Mouse (Mus musculus) regulatory T cell (primary cell): ENCODE data around the gene Rpl22.

Experiments used
- in situ Hi-C: fragments of 300-600 bp; cut with MboI, MseI; formaldehyde crosslinking; loops from one replicate; pipeline ENCODE4 v1.15.1; 2025; ENCODE audit warnings: high pct_unique_total_duplicates

Rpl22 gene

DNA sequence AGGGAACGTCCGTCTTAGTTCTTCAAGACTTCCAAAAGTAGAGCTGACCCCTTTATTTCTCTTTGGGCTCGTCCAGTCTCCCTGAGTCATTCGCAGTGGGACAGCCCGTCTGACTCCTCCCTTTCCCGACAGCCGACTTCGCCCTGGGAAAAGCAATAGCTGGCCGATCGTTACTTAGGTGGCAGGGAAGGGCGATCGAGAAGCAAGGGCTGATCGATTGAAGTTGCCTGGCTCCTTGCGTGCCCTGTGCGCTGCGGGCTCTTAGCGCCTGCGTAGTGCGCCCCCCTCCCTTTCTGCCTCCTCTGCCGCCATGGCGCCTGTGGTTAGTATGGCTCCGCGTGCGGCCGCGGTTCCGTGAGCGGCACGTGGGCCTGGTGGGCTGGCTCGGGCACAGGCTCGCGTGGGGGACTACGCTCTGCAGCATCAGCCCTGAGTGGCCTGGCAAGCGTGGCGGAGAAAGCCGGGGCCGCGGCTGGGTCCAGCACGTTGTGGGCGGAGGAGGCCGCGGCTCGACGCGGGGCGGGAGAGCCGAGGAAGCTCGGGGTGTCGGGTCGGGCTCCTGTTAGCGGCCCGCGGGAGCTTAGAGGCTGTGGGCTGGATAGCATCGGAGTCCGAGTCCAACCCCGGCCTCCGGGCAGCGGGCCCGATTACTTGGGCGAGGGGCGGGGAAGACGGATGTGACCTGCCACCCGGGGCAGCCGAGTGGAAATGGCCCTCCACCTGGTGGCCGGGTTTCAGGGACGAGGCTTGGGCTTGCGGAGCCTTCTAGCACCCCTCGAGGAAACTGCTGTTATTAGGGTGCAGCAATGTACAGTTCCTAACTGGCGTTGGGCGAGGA is at the start of gene Rpl22:
Gene Rpl22, plus strand, starts transcription at position 169 of the 838 bp plus-strand sequence.
- in situ Hi-C loops: loop anchor here (5.0 kb wide), 1 partner anchor 152 kb away; the partner anchor contains the start of genes Kcnab2 and Nphp4

DNA sequence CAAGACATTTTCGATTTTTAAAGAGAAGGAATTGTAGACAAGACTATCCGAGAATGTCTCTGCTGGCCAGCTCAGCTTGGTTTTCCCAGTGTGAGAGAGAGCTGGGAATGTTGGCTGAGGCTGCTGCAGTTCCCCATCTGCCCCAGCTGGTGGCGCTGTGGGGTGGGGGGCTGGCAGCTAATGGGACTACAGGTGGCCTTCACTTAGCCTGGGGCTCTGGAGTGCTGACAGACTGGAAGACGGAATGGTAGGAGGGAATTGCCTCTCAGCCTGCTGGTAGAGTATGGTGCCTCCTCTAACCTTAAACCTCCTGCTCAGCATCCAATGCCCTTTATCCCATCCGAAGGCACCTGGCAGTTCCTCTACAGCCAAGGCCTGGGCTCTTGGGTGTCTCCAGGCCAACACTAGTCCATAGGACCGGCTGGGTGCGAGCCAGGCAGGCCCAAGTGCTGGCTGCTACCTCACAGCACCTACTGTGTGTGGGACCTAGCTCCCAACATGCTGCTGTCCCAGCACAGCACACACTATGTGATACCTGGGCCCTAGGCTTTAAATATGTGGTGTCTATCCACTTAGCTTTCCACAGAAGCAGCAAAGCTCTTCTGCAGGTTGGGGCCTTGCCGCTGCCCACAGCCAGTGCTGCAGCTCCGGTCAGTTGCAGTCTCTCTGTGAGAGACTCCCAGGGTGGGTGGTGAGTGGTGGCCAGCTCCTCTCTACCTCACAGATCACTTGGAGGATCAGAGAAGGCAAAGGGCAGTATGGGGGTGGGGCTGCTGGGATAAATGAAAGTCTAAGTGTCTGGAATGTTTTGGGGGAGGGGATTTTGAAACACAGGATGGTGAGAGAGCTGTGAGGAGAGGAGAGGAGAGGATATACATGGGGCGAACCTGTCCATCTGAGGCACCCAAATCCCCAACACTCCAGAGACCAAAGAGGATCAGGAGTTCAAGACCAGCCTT is 48.9 kb upstream of the Rpl22 start:
- in situ Hi-C loops: no loop called here

DNA sequence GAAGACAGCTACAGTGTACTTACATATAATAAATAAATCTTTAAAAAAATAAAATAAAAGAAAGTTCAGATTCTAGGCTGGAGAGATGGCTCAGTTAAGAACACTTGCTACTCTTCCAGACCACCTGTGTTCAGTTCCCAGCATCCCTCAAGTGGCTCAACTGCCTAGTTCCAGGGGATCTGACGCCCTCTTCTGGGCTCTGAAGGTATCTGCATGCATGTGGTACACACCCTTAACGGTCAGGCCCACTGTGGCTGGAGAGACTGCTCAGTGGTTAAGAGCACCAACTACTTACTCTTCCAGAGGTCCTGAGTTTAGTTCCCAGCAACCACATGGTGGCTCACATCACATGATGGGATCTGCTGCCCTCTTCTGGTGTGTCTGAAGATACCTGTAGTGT is 47.6 kb upstream of the Rpl22 start:
- in situ Hi-C loops: no loop called here

DNA sequence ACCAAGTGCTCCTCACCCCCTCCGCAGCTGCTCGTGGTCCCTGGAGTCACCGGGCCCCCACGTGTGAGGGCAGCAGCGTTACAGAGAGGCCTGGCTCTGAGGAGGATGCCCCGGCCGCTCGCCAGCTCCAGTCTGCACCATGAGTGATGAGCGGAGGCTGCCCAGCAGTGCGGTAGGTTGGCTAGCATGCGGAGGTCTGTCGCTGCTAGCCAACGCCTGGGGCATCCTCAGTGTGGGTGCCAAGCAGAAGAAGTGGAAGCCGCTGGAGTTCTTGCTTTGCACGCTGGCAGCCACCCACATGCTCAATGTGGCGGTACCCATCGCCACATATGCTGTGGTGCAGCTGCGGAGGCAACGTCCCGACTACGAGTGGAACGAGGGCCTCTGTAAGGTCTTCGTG is 46.6 kb upstream of the Rpl22 start:
- in situ Hi-C loops: no loop called here

DNA sequence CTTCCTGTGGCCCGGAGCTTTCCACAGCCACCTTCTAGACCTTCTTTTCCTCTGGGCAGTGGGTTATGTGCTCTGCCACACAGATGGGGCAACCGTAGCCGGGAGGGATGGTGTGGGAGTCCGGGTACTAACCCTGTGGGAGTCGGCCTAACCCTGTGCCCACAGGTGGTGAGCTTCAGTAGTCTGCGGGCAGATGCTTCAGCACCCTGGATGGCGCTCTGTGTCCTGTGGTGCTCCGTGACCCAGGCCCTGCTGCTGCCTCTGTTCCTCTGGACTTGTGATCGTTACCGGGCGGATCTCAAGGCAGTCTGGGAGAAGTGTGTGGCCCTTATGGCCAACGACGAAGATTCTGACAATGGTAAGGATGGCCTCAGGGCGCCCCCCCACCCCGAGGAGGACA is 43.9 kb upstream of the Rpl22 start:
- in situ Hi-C loops: loop anchor here (5.0 to 10.0 kb wide), 2 partner anchors 64 to 1193 kb away; no protein-coding TSS in a partner anchor

DNA sequence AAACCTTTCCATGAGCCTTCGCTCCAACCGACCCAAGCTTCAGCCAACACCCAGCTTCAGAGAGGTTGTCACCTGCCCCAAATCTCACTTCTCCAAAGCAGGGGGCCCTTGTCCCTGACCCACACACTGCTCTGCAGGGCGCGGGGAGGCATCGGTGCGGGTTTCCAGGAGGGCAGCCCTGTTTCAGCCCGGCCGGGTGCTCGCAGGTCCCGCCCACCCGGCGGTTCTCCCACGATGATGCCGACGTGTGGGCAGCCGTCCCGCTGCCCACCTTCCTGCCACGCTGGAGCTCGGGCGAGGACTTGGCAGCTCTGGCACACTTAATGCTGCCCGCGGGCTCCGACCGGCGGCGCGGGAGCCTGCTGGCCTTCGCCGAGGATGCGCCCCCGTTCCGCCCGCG is 42.8 kb upstream of the Rpl22 start:
- in situ Hi-C loops: loop anchor here (5.0 to 10.0 kb wide), 2 partner anchors 65 to 1192 kb away; no protein-coding TSS in a partner anchor

DNA sequence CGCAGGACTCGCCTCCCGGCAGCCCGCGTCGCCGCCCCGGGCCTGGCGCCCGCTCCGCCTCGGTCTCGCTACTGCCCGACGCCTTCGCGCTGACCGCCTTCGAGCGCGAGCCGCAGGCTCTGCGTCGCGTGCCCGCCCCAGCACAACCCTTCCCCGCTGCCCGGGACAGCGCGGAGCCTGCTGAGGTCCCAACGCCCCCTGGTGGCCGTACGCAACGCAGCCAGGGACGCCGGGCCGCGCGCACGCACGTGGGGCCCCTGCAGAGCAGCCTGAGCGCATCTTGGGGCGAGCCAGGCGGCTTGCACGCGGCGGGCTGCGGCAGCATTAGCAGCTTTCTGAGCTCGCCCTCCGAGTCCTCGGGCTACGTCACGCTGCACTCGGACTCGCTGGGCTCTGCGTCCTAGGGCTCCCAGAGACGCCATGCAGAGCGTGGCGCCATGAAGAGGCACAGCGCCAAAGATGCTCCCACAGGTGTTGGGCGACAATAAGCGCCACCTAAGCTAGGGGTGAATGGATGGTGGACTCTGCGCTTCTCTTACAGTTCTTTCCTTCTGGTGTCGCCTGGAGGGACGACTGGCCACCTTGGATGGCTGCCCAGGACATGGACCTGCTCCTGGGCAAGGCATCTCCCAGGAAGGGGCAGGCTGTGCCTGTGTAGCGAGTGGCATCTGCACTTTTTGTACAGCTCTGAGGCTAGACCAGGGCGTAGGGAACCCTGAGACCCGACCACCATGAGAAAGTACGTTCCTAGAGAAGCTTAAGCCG is 42.2 kb upstream of the Rpl22 start:
- in situ Hi-C loops: loop anchor here (5.0 to 10.0 kb wide), 2 partner anchors 66 to 1191 kb away; no protein-coding TSS in a partner anchor

DNA sequence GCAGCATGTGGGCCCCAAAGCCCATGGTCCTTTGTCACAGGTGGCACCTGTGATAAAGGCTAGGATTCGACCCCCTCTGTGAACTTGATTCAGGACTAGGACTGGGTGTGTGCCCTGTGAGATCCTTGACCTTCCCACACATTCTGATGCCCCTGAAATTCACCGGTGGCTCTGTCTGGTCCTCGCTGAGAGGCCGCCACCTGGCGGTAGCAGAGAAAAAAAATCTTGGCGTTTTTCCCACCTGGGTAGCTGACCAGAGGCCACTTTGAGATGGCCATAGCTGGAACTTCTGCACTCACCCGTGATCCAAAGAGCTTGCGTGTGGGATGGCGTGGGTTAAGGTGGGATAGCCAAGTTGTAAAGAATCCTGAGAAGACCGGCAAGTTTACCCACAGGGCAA is 40.0 kb upstream of the Rpl22 start:
- in situ Hi-C loops: loop anchor here (5.0 to 10.0 kb wide), 2 partner anchors 113 to 1189 kb away; no protein-coding TSS in a partner anchor

DNA sequence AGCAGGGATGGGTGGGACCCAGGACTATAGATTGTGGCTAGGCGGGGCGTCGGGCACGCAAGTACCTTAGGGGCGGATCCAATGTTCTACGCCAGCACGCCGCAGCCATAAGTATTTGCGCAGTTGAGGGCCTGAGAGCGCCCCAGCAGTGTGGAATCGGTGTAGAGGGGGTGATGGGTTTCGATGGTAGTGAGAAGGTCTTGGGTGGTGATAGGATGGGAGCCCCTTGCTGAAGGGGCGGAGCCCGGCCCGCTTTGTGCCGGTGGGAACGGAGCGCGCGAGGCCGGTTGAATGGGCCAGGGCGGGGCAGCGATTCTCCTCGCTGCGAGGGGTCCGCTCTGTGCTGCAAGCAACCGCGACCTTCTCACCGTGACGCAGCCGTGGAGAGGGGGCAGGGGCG is 39.4 kb upstream of the Rpl22 start:
- in situ Hi-C loops: loop anchor here (5.0 to 10.0 kb wide), 2 partner anchors 114 to 1189 kb away; no protein-coding TSS in a partner anchor

DNA sequence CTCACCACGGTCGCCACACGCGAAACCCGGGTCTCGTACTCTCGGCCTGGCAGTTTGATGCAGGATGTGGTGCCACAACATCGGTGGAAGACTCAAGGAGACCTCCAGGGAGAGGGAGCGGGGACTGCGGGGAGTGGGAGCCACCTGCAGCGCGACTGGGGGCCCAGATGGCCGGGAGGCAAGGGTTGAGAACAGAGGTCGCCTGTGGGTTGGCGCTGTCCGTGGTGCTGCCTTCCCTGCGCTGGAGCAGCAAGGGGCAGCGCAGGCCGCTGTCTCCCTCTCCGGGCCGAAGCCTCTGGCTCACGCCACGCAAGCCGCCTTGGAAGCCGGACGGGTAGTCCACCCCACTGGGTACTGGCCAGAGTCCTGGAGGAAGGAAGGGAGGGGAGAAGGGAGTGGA is 38.7 kb upstream of the Rpl22 start:
- in situ Hi-C loops: loop anchor here (5.0 to 10.0 kb wide), 2 partner anchors 115 to 1188 kb away; no protein-coding TSS in a partner anchor

DNA sequence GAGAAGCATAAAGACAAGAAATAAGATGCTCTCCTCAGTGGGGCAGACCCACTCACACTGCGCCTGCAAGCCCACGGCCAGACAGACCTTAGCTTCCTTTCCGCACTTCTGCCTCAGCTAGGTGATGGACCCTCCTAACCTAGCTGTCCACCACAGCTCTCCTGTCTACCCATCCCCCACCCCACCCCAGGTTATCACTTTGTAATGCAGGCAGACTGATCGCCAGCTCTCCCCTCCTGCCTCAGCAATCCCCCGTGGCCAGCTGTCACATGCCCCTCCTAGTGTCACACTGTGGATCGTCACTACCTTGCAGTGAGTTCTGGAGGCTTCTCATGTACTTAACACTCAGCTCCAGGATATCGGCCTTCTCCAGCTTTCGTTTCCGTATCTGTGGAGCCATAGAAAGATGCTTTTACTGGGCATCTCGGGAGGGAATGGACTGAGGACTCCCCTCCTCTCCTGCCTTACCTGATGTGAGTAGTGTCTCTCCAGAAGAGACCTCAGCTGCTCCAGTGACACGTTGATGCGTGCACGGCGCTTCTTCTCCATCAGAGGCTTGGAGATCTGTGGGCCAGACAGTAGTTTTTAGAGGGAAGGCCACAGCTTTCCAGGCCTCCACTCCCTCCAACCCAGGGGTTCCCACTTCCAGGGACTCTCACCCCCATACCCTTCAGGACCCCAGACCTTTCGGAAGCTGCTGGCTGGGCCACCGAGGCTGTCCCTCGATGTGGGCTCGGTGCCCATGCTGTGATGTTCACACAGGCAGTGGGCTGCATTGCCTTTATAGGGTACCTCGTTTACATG is 38.0 kb upstream of the Rpl22 start:
- in situ Hi-C loops: loop anchor here (5.0 to 10.0 kb wide), 2 partner anchors 115 to 1187 kb away; no protein-coding TSS in a partner anchor

DNA sequence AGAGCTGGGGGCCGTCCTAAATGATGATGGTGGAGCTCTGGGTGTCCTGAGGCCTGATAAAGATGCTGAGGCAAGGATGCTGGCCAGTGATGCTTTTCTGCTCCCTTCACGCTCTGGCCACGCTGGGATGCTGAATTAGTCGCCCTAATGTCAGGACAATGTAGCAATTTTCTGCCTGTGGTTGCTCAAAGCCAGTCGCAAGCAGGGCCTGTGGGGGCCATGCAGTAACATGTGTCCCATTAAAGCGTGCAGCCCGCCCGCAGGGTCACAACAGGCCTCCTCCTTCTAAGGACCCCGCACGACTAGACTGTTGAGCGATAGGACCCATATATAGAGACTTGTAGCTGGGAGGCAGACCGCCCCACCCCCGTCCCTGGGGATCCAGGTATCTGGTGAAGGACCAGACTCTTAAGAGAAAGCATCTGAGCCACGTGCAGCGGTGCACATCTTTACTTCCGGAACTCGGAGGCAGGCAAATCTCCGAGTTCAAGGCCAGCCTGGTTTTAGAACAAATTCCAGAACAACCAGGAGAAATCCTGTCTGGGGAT is 37.1 kb upstream of the Rpl22 start:
- in situ Hi-C loops: loop anchor here (5.0 to 10.0 kb wide), 2 partner anchors 116 to 1186 kb away; no protein-coding TSS in a partner anchor

DNA sequence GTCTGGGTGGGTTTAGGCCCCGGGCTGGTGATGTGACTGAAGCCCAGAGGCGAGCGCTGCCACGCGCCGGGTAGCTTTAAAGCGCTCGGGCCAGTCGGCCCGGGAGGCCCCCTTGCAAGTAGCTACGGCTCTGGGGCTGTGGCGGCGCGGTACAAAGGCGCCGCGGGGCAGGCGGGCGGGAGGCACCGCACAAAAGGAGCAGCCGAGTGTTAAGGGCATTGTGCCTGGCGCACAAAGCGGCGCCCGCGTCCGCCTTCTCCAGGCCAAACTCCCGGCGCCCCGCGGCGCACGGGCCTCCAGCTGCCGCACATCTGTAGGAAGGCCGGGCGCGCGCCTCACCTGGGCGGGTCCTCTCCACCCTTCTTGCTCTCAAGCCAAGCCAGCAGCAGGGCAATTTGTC is 35.2 kb upstream of the Rpl22 start:
- in situ Hi-C loops: no loop called here

DNA sequence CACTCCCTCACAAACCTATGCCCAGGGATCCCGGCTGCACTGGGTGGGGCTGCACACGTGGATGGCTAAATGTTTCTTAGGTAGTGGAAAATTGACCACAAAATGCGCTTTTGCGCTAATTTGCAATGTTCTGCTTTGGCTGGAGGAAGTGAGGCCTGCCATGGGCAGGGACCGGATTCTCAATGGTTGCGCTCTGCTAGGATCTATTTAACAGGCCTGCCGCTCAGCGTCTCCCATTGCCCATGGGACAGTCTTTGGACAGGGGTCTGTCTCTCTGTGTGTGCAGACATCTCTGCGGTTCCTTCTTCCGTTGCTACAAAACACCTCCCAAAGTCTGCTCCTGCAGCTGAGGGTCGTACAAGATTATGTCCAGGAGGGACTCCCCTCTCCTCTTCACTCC is 34.6 kb upstream of the Rpl22 start:
- in situ Hi-C loops: no loop called here

DNA sequence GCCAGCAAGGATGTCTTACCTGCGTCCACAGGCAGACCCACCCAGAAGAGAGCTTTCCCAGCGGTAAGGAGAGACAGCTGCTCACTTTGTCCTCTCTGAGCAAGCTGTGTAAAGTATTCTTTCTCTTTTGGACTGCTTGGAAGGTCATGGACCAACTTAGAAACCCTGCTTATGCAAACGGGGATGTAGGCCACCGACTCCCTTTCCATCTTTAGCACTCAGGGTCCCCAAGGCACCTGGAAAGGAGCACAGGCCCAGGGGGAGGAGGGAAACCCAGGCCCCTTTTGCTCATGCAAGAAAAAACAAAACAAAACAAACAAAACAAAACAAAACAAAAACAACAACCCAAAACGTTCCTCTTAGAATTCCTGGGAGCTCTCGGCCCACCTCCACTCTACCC is 34.0 kb upstream of the Rpl22 start, which contains the start of gene Hes3:
Gene Hes3, minus strand, starts transcription at position 101 of the 400 bp plus-strand sequence.
- in situ Hi-C loops: no loop called here

DNA sequence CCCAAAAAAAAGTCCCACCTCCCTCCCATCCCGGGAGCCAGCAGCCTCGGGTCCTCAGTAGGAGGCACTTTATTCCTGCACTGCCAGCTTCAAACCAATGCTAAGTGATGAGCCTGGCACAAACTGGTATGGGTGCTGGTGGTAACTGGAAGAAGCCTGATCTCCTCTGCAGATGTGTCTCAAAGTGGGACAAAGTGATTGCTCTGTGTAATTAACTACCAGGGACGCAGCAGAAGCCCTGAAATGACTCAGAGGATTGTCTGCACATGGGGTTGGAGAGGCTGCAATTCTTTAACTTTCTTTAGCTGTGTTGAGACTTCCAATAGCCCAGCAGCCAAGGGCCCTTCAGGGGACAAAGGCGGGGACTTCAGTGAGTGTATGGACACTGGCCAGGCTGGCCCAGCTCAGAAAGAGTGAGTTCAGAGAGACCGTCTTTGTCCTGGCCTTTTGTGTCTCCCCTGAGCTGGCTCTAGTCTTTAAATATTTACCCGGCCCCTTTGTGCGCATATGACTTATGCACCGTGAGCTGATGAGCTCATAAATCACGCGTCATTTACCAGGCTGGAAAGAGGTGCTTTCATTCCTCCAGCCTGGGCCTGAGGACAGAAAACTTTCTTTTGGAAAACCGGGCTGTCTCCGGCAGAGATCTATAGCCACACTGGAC is 33.3 kb upstream of the Rpl22 start:
- in situ Hi-C loops: no loop called here

DNA sequence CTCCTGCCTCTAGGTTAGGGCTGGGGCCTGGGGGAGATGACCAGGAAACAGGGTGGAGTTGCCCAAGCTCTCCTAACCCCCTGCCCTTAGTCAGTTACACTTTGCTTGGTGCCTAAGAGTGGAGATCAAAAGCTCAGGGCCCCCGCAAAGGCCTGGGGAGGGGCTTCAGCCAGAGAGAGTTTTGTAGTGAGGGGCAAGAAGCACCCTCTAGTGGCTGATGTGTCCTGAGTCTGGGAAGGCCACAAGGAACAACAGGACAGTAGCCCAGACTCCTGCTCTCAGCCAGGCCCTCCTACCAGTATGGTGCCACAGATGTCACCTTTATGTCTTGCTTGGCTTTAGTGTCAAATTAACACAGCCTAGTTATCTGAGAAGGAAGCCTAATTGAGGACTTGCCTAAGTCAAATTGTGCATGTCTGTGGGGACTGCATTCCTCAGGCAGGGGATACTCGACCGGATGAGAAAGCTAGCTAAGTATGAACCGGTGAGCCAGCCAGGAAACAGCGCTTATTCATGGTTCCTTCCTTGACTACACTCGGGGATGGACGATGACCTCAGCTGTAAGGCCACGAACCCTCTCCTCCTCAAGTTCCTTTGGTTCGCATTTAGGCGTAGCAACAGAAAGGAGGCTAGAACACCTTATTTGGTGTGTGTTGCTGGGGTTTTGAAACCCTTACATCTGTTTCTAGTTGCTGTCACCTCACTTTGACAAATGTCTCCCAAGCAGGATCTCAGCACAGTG is 31.2 kb upstream of the Rpl22 start:
- in situ Hi-C loops: no loop called here

DNA sequence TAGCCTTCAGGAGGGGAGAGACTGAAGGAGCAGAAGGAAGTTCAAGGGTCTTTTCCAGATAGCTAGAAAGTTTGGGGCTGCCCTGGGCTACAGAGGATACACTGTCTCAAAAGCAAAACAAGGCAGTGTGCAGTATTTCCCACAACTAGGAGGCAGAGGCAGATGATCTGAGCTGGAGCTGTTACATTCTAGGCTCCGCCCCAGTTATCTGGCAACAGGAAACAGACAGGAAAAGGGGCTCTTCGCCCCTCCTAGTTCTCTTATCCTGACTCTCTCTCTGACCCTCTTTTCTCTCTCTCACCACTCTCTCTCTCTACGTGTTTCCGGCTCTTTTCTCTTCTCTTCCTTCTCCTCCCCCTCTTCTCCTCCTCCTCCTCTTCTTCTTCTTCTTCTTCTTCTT is 29.6 kb upstream of the Rpl22 start:
- in situ Hi-C loops: no loop called here

DNA sequence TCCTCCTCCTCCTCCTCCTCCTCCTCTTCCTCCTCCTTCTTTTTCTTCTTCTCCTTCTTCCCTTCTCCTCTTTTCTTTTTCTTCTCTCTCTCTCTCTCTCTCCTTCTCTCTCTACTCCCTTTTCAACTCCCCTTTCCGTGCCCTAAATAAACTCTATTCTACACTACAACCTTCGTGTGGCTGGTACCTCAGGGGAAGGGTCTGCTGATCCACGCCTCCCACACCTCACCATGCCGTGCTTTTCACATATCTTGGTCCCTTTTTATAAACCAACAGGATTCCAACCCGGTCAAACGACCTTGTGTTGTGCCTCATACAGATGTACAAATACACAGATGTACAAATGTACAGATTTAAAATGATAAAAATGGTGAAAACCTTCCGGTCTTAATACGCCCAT is 29.2 kb upstream of the Rpl22 start:
- in situ Hi-C loops: no loop called here
